Mouse (Mus musculus) gonadal fat pad, adult 2 months (tissue): ENCODE measurements at regions not wholly inside any gene's neighbourhood (a gene's known extent, or its start where the extent isn't known, plus 50 kb on each side); places are given as distances from the start of the nearest gene placed in this dataset.
A peak's percentile ranks its signal among the peaks of the same experiment; 100 is the strongest.

Experiments
- DNase-seq: peaks from one replicate; pipeline ENCODE4 v3.0.0-alpha.2; 2012; ENCODE audit warnings: low read depth

GRCm38 (mm10) chr15:87365712-87366361, 178.3 kb upstream of the Fam19a5 start:
- DNase-seq: no peak

GRCm38 (mm10) chr15:87367381-87367780, 176.7 kb upstream of the Fam19a5 start:
- DNase-seq: no peak

GRCm38 (mm10) chr15:87369381-87369780, 174.7 kb upstream of the Fam19a5 start:
- DNase-seq: no peak

GRCm38 (mm10) chr15:87369836-87370235, 174.3 kb upstream of the Fam19a5 start:
- DNase-seq: peak; percentile 74

GRCm38 (mm10) chr15:87370761-87371160, 173.3 kb upstream of the Fam19a5 start:
- DNase-seq: no peak

GRCm38 (mm10) chr15:87374670-87375069, 169.4 kb upstream of the Fam19a5 start:
- no peak for DNase-seq

GRCm38 (mm10) chr15:87375596-87376194, 168.4 kb upstream of the Fam19a5 start:
- no peak for DNase-seq

- no peak for DNase-seq
Measured at GRCm38 (mm10) chr15:87383551-87384265, 160.4 kb upstream of the Fam19a5 start.

GRCm38 (mm10) chr15:87384279-87385066, 159.6 kb upstream of the Fam19a5 start:
- DNase-seq: no peak

GRCm38 (mm10) chr15:87386513-87386983, 157.6 kb upstream of the Fam19a5 start:
- DNase-seq: no peak

- no peak for DNase-seq
Measured at GRCm38 (mm10) chr15:87391395-87391794, 152.7 kb upstream of the Fam19a5 start.

GRCm38 (mm10) chr15:87398396-87398795, 145.7 kb upstream of the Fam19a5 start:
- DNase-seq: no peak

GRCm38 (mm10) chr15:87405689-87406088, 138.4 kb upstream of the Fam19a5 start:
- no peak for DNase-seq

- DNase-seq: no peak
Measured at GRCm38 (mm10) chr15:87411978-87412377, 132.1 kb upstream of the Fam19a5 start.

- DNase-seq: no peak
Measured at GRCm38 (mm10) chr15:87415996-87416395, 128.1 kb upstream of the Fam19a5 start.

- no peak for DNase-seq
Measured at GRCm38 (mm10) chr15:87421743-87422142, 122.4 kb upstream of the Fam19a5 start.

GRCm38 (mm10) chr15:87433306-87433705, 110.8 kb upstream of the Fam19a5 start:
- no peak for DNase-seq

GRCm38 (mm10) chr15:87433901-87434300, 110.2 kb upstream of the Fam19a5 start:
- no peak for DNase-seq

GRCm38 (mm10) chr15:87435566-87435965, 108.5 kb upstream of the Fam19a5 start:
- DNase-seq: no peak

- DNase-seq: no peak
Measured at GRCm38 (mm10) chr15:87437611-87438010, 106.5 kb upstream of the Fam19a5 start.

GRCm38 (mm10) chr15:87458932-87459331, 85.2 kb upstream of the Fam19a5 start:
- no peak for DNase-seq

- DNase-seq: no peak
Measured at GRCm38 (mm10) chr15:87476247-87476646, 67.9 kb upstream of the Fam19a5 start.
